Mouse (Mus musculus): Measurements from ENCODE around the gene Ctnnd2.

Gene Ctnnd2

DNA sequence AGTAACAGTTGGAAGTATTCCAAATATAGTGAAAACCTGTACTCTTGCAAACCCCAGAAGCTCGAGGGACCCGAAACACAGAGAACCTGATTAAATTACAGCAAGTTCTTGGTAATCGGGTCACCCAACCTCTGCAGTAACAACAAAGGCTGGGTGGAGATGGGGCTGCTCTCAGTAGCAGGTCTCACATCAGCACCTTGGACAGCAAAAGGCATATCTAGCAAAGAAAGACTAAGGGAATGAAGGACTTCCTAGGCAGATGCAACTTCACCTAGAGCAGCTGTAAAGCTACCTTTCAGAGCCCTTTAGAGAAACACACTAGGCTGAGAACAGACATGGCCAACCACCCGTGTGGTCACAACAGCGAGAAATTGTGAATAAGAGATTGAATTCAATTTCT lies 741.0 kb downstream of the Ctnnd2 start:
- no peak for DNase-seq

DNA sequence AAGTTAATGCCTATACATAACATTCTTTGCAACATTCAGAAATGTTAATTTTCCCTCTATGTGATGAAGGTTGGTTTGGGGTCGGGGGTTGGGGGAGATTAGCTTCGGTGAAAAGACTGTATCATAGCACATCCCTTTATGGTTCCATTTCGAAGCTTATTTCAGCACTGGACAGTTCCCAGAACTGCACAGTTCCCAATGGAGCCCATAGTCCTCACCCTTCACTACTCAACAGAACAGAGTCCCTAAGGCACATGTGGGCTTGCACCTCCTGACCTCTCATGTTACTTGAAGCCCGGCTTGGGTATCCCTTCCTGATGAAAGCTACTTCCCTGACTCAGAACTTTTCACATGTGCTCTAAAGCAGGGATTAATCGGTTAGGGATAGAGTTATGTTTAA lies 753.4 kb downstream of the Ctnnd2 start:
- DNase-seq, result no peak

DNA sequence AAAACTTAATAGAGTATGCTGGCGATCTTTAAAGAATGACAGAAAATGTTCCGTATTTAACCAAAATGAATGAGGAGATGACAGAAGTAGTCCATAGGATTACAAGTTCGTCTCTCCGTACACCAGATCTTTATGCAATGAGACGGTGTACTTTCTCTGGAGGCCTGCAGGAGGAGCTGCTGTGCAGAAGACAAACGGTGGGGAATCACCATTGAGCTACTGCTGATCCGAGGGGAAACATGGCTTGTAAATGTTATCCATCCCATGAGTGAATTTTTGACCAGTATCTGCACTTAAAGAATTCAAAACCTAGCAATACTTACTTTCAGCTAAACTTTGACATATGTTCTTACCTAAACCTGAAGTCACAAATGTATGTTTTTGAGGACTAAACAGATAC lies 755.2 kb downstream of the Ctnnd2 start:
- DNase-seq, result no peak

DNA sequence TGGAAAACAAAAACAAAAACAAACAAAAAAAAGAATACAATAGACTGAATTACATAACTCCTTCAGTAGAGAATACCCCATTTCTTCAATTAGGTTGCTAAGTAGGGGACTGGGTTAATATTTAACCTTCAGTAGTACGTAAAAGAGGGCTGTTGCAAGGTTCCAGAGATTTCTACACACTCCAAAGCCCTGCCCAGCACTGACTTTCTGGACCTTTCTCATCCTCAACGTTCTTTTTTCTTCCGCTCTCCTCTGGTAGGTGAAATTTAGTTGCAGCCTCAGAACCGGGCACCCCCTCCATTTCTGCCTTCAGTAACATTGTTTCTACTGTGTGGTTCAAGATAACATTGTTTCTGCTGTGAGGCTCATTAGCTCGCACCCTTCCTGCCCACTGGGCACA lies 759.5 kb downstream of the Ctnnd2 start:
- DNase-seq, result no peak

DNA sequence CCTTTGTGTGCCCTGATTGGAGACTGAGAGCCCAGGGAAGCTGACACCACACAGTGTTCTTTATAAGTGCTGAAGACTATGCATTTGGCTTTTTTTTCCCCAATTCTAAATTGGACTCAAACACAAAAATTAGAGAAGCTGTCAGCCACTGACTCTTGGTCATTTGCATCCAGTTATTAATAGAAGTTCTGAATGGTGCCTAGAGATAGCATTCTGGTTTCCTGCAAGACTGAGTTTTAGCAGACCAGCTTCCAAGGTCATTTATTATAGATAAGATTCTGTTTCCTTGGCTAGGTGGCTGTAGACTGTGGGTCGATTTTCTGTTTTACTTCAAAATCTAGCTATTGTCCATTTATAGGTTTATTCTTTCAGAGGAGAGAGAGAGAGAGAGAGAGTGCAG lies 773.5 kb downstream of the Ctnnd2 start:
- no peak for DNase-seq

DNA sequence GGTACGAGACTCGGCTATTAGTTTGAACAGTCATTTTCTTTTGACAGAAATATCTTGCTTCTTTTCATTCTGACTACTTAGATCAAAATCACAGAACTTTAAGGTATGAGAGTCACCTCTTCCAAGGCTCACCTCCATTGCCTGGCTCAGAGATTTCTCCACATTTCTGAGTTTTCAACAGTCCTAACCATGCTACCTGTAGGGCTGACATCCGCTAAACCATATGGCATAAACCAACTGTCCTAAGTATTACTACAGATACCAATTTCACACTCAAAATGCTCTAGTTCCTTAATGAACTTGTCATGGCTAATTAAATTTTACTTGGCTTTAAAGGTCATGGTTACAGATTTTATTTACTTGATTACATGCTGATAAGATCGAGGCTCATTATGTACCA lies 786.1 kb downstream of the Ctnnd2 start:
- DNase-seq, result no peak

DNA sequence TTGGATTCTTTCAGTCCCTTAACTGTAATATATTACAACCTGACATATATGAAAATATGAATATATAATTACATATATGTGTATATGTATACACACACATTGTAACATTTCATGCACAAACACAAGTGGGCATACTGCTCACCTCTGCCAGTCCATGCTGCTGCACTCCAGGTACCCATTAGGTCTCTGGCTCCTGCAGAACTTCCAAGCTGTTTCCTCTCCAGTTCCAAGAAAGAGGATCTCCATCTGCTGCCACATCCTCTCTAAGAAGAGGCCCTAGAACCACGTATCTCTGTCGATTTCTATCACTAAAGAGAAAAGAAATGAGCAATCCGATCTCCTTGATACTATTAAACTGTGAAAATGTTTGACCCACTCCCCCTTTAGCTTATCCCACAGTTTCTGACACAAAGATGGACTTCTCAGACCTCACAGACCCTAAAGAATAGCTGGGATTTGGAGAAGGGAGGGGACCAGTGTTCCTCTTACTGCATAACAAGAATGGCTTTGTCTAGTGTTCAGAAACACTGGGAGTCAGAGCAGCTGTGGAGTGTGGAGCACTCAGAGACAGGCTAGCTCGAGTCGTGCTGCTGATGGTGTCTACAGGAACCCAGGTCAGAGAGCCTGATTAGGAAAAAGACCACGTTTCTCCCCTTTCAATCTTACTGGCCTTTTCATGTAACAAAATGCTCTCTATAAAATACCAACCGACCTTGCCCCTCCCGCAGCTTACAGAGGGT lies 790.2 kb downstream of the Ctnnd2 start:
- DNase-seq, result no peak

DNA sequence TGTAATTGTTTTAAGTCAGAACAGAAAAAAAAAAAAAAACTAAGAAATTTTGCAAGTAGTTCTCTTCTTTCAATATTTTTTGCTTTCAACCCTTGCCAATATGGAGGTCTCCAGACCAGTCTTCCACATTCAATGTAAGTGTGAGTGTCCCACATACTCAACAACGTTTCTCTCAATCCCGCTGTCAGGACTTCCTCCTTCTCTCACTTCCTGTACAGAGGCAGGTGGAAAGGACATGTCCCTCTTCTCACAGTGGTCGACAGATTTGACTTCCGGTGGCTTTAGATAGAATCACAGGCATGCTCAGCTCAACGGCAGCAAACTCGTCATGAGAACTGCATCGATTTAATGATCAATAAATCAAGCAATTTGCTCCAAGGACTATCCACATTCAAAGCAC lies 791.7 kb downstream of the Ctnnd2 start:
- DNase-seq, result no peak

DNA sequence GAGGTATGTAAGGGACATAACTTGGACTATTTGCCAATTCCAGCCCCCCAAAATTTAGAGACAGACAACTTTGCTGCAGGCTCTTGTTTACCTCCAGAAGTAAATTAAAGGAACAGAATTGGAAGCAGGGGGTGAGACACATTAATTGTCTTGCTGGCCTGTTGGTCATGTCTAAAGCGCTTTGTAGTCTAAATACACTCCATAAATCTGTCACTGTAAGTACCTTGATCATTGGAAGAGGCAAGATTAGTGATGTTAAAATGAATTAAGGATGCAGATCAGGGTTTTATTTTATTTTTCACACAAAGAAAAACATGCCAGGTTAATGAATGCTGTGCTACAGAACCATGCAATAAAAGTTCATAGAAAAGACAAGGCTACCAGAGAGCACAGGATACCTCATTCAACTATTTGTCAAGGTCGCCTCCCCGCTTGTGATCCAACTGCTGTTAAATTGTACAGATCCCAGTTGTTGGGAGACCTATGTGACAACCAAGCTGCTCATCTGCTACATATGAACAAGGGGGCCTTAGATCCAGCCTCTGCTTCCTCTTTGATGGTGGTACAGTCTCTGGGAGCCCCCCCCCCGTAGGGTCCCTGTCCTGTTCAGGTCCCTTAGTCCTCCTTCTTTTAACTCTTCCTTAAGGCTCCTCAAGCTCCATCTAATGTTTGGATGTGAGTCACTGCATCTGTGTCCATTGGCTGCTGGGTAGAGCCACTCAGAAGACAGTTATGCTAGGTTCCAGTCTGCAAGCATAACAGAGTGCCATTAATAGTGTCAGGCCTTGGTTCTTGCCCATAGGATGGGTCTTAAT lies 792.7 kb downstream of the Ctnnd2 start:
- DNase-seq, result no peak

DNA sequence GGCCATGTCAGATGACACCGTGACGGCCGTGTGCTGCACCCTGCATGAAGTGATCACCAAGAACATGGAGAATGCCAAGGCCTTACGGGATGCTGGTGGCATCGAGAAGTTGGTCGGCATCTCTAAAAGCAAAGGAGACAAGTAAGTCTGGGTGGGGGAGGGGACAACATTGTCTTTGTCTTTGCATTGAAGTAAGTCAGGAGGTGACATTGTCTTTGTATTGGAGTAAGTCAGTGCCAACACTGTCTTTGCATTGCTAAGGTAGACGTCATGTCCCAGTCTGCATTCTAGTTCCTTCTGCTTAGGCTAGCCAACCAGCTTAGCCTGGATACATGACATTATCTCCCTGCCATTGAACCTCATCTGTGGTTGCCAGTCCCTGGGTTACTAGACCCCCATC lies 794.4 kb downstream of the Ctnnd2 start:
- no peak for DNase-seq

DNA sequence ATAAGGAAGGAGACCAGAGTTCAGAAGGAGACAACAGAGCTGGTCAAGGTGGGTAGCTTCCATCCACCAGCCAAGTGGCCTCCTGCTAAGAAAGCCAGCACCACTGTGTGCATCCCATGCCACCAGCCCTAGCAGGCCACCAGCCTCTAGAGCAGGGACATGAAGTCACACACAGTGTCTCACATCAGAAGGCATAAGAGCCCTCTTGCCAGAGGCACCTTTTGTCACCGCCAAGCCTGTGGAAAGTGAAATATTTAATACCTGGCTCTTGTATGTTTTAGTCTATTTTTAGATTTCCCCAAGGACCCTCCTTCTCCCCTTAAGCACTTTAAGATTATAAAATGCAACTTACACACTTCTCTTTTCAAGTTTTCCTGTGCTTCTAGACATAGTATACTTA lies 802.0 kb downstream of the Ctnnd2 start:
- DNase-seq, result no peak

DNA sequence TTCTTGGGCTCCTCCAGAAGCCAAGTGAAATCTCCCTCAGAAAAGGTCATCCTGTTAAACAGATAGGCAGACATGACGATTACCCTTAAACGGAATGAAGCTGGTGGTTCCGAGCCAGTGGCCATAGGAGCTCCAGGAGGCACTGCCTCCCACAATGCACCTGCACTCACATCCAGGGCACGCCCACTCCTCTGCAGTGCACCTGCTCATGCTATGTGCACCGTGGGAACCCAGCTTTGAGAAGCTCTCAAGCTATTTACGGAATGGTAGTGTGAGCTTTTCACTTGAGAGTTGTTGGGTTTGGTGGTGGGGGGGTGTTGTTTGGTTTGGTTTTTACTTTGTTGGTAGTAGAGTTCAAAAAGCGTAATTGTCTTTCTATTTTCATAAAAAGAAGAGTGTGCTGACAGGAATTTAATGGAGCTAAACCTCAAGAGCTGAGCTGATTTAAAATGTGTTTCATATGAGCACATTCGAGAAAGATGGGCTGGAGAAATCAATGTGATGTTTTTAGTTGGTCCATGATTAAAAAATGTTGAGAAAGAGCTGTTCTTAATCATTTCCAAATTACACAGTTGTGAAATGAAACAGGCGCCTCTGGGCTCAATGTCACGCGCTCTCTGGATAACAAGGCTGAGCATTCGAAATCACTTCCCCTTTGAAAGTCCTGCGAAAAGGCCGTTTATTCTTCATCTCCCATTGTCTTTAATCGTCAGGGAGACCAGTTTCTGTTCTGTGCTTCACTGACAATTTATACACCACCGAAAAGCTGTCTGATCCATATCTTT lies 802.8 kb downstream of the Ctnnd2 start:
- DNase-seq, result peak; percentile 49

DNA sequence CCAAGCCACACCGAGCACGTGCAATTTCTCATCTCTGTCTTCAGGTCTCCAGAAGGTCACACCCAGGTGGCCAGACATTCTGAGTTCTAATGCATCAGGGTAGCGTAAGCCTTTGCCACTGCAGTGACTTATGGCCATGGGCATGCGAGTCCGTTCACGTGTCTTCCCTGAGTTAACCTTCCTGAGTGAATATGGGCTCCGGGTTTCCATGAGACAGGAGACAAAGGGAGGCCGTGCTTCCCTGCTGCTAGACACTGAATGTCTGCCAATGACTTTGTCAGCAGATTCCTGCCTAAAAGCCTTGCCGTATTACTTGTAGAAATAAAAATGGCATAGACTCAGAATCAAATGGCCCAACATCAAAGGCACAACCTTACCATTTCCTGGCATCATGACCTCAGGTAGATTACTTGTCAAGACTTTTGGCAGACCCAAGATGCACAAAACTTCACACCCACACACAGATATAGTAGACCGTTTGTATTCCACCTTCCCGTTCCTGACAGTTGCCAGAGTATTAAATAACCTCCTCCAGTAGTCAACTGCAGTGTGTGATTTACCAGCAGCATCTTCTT lies 804.9 kb downstream of the Ctnnd2 start:
- DNase-seq, result no peak

DNA sequence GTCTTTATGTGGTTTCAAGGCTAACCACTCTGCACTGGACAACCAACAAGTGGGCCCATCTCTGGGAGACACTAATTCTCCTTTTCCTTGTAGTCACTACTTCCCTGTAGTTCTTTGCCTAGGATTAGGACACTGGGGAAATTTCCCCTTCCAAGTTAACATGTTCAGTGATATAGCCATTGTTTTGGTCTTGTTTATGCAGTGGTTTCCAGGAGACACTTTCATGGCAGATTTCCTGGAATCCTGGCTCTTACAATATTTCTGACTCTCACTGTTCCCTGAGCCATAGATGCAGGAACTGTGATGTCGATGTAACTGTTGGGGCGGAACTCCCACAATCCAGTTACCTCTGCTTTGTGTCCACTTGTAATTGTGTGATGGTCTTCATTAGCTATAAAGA lies 814.5 kb downstream of the Ctnnd2 start:
- no peak for DNase-seq

DNA sequence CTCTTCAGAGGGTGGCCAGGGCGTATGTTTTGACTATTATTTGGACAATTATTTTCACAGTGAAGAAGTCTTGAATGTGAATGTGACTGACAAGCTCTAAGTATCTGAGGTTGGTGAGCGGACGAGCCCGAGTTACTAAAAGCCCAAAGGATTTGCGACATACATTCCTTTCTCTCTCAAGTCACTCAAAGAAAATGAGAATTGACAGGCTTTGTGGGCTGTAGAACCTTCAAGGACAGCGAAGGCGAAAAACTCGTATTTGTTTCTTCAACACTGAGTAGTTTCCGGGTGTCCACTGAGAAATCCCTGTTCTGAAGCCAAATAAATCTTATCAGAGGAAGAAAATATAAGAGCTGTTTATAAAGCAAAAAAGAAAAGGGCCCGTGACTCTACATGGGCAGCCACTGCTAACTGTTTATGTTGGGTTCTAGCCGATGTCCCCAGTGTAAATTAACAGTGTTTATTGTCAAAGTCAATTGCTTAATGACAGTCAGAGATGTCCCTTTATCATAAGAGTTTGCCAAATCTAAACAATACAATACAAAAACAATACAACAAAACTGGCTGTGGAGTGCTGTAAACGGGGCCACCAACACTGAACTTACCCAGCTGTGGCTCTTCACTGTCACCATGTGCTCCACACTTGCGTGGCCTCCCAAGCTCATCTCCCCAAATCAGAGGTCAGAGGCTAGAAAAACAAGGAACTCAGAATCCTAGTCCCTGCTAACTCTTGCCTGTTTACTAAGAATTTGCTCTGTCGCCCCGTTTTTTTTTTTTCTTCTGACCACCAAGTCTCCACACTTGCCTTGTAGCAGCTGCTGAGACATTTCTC lies 818.2 kb downstream of the Ctnnd2 start:
- no peak for DNase-seq

DNA sequence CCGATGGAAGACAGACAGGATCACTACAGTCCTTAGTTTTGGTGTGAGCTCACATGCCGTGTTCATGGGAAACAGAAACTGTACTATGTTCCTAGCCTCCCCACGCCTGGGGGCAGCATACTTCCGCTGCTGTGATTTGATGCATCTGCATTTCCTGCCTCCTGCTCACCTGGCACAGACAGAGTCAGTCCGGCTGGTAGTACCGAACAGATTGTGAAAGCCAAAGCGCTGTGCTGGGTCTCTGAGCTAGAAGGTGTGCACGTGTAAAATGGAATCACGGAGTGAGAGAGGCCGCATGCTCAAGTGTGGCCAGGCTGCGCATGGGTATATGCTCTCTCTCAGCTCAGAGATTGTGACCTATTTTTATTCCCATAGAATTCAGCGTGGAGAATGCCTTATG lies 820.0 kb downstream of the Ctnnd2 start:
- no peak for DNase-seq

DNA sequence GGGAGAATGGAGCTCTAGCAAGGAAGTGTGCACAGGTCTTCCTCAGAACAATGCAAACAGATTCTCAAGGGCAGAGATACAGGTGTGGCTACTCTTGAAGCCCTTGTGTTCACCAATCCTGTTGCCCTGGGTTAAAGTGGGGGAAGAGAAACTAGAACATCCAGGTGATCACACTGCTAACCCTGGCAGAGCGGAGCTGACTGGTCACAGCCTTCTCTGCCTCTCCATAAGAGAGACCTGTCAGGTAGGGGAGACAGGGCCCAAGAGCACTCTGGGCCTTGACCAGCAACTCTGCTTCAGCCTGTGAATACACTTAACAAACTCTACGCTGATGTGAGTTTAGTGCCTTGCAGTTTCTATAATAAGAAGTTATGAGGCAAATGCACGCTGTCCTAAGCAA lies 820.5 kb downstream of the Ctnnd2 start:
- DNase-seq, result no peak

DNA sequence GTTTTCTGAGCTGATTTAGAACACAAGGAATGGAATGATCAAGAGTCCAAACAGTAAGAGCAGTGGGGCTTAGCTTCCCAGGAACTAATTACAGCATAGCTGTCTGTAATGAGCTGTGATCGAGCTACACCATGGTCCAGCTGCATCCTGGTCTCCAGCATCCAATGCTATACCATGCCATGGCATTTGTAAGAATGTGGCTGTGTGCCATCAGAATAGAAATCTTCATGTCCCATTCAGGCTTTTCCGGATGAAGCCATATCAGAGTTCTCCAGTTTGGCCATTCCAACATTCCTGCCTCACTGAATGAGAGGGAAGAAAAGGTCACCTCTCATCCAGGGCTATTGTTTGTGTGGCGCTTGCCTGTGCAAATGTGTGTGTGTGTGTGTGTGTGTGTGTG lies 823.0 kb downstream of the Ctnnd2 start:
- no peak for DNase-seq

DNA sequence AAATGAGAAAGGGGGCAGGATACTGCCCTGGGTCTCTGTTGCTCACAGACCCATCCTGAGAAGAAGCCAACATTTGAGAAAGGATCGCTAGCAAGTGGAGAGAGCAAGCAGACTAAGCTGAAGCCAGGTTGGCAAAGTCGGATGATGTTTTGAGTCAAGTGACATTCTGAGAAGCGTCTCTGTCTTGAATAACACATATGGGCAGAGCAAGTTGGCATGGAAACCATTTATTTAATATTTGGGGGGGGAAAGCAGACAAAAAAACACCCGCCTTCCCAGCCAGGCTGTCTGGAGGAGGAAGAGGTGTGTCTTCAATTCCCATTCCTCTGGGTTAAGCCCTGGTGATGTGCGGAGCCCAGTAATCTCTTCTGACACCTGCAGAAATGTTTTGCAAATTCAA lies 832.1 kb downstream of the Ctnnd2 start:
- DNase-seq, result no peak

DNA sequence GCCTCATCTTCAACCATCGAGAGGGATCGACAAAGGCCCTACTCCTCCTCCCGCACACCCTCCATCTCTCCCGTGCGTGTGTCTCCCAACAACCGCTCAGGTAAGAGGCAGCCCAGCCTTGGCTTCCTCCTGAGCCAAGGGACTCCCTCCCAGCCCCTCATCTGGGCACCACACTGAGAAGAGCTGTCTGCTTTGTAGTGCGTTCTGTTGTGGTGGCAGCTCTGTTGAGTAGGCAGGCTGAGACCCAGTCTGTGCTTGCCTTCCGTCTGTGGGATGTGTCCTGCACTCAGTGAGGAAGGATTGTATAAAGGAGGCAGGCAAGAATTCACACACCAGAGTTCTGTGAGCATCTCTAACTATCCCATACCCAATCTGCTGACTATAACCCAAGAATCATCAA lies 832.6 kb downstream of the Ctnnd2 start:
- no peak for DNase-seq

DNA sequence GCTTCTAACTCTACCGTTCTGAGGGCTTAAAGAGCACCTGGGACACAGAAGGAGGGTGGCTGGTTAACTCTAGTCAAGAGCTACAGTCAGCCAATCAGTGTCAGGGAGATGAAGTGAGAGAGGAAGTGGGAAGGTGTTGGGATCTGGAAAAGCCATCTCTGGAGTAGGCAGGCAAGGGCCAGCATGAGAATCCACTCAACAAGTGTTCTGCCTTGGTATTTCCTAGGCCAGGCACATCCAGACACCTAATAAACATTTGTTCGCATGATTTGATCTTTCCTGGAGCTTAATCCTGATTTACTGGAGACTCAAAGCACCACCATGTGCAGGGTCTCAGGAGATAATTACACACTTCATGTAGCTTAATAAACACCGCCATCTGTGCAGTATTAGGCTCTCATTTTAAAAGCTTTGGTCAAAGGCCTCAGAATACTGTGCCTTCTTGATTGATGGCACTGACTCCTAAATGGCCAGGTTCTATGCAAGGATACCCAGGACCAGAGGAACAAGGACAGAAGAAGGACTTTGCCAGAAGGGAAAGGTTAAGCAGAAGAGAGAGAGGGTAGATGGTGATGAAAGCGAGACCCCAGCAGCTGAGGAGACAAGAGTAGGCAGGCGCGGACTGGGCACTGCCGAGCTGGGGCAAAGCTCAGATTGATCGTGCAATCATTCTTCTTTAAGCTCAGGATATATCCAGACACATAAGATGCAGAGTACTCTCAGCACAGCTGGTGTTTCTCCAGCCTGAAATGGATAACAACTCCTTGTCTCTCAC lies 833.8 kb downstream of the Ctnnd2 start:
- no peak for DNase-seq

DNA sequence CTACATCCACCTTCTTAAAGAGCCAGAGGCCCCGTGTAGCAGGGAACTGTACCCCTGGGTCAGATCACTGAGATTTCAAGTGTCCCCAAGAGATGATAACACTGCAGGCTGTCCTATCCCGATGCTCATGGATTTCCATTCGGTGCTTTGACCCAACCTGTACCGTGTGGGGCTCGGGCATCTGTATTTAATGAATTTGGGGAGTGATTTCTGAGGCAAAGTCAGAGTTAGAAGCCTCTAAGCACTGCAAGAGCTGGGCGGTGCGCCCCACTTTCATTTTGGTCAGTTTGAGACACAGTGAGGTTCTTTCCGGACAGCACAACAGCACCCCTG lies 834.4 kb downstream of the Ctnnd2 start:
- DNase-seq, result no peak
